Mouse (Mus musculus) E14TG2a.4 (cell line): ENCODE measurements around the gene Mtus2.

Experiments
- CTCF ChIP-seq: conservative IDR thresholded peaks from 2 replicates; pipeline ENCODE4 v1.5.1; 2014; ENCODE audit warnings: low read length
- NANOG ChIP-seq: IDR thresholded peaks from 2 replicates; pipeline ENCODE4 v1.6.1; 2014; ENCODE audit warnings: borderline replicate concordance, low read length, mixed read lengths
- POU5F1 ChIP-seq: IDR thresholded peaks from 2 replicates; pipeline ENCODE4 v1.6.1; 2014; ENCODE audit warnings: low read length, borderline replicate concordance

DNA sequence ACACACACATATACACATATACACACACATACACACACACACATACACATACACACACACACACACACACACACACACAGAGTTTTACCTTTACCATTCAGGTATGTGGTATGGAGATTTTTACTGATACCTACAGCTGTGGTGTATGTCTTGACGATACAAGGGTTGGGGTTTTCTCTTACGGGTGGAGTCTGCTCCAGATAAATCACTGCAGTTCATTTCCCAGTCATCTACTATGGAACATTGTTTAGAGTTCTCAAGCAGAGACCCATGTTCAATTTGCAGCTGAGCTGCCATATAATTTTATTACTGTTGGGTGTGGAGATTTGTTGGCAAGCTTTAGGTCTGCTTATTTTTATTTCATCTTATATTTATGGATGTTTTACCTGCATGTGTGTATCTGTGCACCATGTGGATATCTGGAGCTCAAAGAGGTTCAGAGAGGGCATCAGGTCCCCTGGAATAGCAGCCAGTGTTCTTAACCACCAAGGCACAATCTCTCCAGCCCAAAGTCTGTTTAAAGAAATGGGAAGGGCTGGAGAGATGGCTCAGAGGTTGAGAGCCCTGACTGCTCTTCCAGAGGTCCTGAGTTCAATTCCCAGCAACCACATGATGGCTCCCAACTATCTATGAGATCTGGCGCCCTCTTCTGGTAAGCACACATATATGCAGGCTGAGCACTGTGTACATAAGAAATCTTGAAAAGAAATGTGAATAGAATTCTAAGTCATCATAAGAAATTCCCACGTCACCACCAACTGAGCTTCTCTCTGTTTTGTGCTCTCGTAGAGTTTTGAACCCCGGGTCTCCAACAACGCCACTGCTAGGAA lies 28.2 kb upstream of the Mtus2 start:
- TF ChIP-seq CTCF (peak; percentile 78), NANOG (no peak), POU5F1 (no peak)
